In genomic region chr10:18194737-18195141, GRCm38 (mm10) we compare ENCODE assay signal across 10 mouse cellular contexts. TPM values are rescaled to one million over a fixed set of nuclear protein-coding genes. Genes with fewer than 3 reads are reported as not detected.
DNase-seq lines count a peak whose midpoint lies in the region; ATAC-seq and TF ChIP-seq lines count a peak whose summit lies in the region.
"Had no signal": no experiment of that assay in that cellular context is flagged by ENCODE, and none has a peak within 500 bp of the region (broad histone marks: within the 10 kb centered on the region; RNA-seq: fewer than 3 reads in every experiment).

No protein-coding gene starts in this region.

- no peak overlapping the region for H3K4me2 ChIP-seq in midbrain, embryonic 15.5 days
- H3K4me2 ChIP-seq: forebrain, embryonic 13.5 days had no signal

- H3K4me1 ChIP-seq in midbrain, embryonic 15.5 days = no peaks in the 10 kb centered on the region
- H3K4me1 ChIP-seq: forebrain, embryonic 13.5 days had no signal

- H3K4me3 ChIP-seq in midbrain, embryonic 15.5 days = no peak overlapping the region
- no peak overlapping the region for H3K4me3 ChIP-seq in layer of hippocampus, adult 2 months
- H3K4me3 ChIP-seq: forebrain, embryonic 13.5 days had no signal

- no peaks in the 10 kb centered on the region for H3K27me3 ChIP-seq in midbrain, embryonic 15.5 days (replicated peaks)
- H3K27me3 ChIP-seq: forebrain, embryonic 13.5 days had no signal

- H3K9ac ChIP-seq in midbrain, embryonic 15.5 days = no peak overlapping the region
- H3K9ac ChIP-seq: forebrain, embryonic 13.5 days had no signal

- 77% methylated on average over 14 of the region's 14 CpGs for WGBS in midbrain, embryonic 15.5 days

- no peak overlapping the region for H3K27ac ChIP-seq in midbrain, embryonic 15.5 days
- no peak overlapping the region for H3K27ac ChIP-seq in layer of hippocampus, adult 2 months
- H3K27ac ChIP-seq: forebrain, embryonic 13.5 days had no signal

- no peaks in the 10 kb centered on the region for H3K36me3 ChIP-seq in midbrain, embryonic 15.5 days (replicated peaks)

- ATAC-seq in midbrain, embryonic 15.5 days (replicated peaks) = no peak
- ATAC-seq: forebrain, embryonic 13.5 days had no signal

- peak; percentile 70 for DNase-seq in ZHBTc4 (ENCODE audit: low read depth, low spot score)
- DNase-seq in embryo, embryonic 11 days = peak; percentile 36
- peak; percentile 30 for DNase-seq in kidney, postnatal 10 days
- peak; percentile 58 for DNase-seq in lung, postnatal 36 days
- DNase-seq in layer of hippocampus, adult 2 months (ENCODE audit: low spot score in 2 of 2) = no peak
- DNase-seq in left cerebral cortex, adult 8-10 months (ENCODE audit: low spot score in 2 of 2) = no peak
- no peak for DNase-seq in cerebellum, adult 18-20 months
- DNase-seq: left cerebral cortex, postnatal 4 days had no signal

- no peaks in the 10 kb centered on the region for H3K9me3 ChIP-seq in midbrain, embryonic 15.5 days
- H3K9me3 ChIP-seq: forebrain, embryonic 13.5 days had no signal

- TF ChIP-seq CTCF in layer of hippocampus, adult 2 months (conservative IDR thresholded peaks at IDR 0.05) = no peak

RNA-seq across cellular contexts. Expression of gene Ect2l, which starts 16.0 kb away (rescaled TPM):
- polyA plus RNA-seq in midbrain, embryonic 15.5 days (2015; fragmentation: Nextera tagmentation; extraction: Ambion mirVana) = 0.26 TPM in 1 of 2 replicates, not detected in the other
- total RNA-seq in layer of hippocampus, adult 2 months (2021) = under 1 TPM; 0.49 to 0.61 TPM
- total RNA-seq in left cerebral cortex, adult 8-10 months (2022) = under 1 TPM; 0.16 to 0.65 (median 0.37) TPM

RNA-seq across cellular contexts. Expression of gene Ccdc28a, which starts 40.1 kb away (rescaled TPM):
- polyA plus RNA-seq in midbrain, embryonic 15.5 days (2015; fragmentation: Nextera tagmentation; extraction: Ambion mirVana) = 6.8 and 7.7 TPM in 2 replicates
- total RNA-seq in layer of hippocampus, adult 2 months (2021) = 10 to 100 TPM; 29.8 to 33.3 TPM
- 10 to 100 TPM; 31.6 to 34.5 (median 33.1) TPM for total RNA-seq in left cerebral cortex, adult 8-10 months (2022)

Comparison
In these comparisons a context has a peak if more than half of its experiments do, and no peak if none do; other contexts are left out.
1. DNase-seq: peak in ZHBTc4 (single experiment), embryo, embryonic 11 days (single experiment), kidney, postnatal 10 days (single experiment) and lung, postnatal 36 days (single experiment); none in layer of hippocampus, adult 2 months (0 of 2), left cerebral cortex, adult 8-10 months (0 of 2) and cerebellum, adult 18-20 months (0 of 2).